Mouse (Mus musculus) lung, postnatal 0 days (tissue): ENCODE measurements around the gene Ppip5k1.

ENCODE experiments used
- CTCF ChIP-seq: IDR thresholded peaks from 2 replicates; pipeline ENCODE4 v1.5.1; 2016; ENCODE audit warnings: antibody characterized with exemption, mild to moderate bottlenecking
- EP300 ChIP-seq: IDR thresholded peaks from 2 replicates; pipeline ENCODE4 v1.6.1; 2016; ENCODE audit warnings: antibody characterized with exemption, mild to moderate bottlenecking, control low read depth

- TF ChIP-seq CTCF (no peak), EP300 (no peak)
Measured at GRCm38 (mm10) chr2:121374766-121375165, 19.6 kb upstream of the Ppip5k1 start.
